Mouse (Mus musculus): Measurements from ENCODE around the gene Zcchc24. TPM values are rescaled to one million over a fixed set of nuclear protein-coding genes. Genes with fewer than 3 reads are reported as not detected.

Zcchc24 gene
- total and polyA plus RNA-seq, 2 experiments = 27.3 to 53.0 TPM

- H3K27me3 ChIP-seq (ENCODE audit: control insufficient read depth, insufficient read depth, low read length) = no peaks in the 10 kb centered on the region
- H3K79me2 ChIP-seq (ENCODE audit: control insufficient read depth, insufficient read depth, low read length) = 0 out of 2 replicates have a peak, but pooled peaks cover 6% of the 10 kb centered on the region
- no peak overlapping the region for H3K9ac ChIP-seq (ENCODE audit: low read depth, low read length)
- peak overlapping the region; percentile 60 for H3K27ac ChIP-seq (replicated peaks; ENCODE audit: insufficient read depth, low read depth, low read length)
- H3K4me3 ChIP-seq (ENCODE audit: insufficient read depth, low read depth, low read length) = peak overlapping the region; percentile 2; the same call in 1 of the 2 replicates
- H3K36me3 ChIP-seq (ENCODE audit: control insufficient read depth, insufficient read depth, low read length) = no peaks in the 10 kb centered on the region
- 36% methylated on average over 6 of the region's 6 CpGs for WGBS
- TF ChIP-seq CTCF (IDR thresholded peaks at IDR 0.05; ENCODE audit: low read depth, low read length) (no peak), POLR2A (IDR thresholded peaks at IDR 0.05; ENCODE audit: extremely low read depth, insufficient read depth, low read length) (no peak)
- H3K4me1 ChIP-seq (ENCODE audit: control insufficient read depth, insufficient read depth, low read length) = peaks cover 16% of the 10 kb centered on the region
- DNase-seq (ENCODE audit: extremely low read depth, low read depth, low spot score) = peak; percentile 89
These were observed 75.5 kb downstream of the Zcchc24 start for GRCm38 (mm10) chr14:25693271-25693887.

DNA sequence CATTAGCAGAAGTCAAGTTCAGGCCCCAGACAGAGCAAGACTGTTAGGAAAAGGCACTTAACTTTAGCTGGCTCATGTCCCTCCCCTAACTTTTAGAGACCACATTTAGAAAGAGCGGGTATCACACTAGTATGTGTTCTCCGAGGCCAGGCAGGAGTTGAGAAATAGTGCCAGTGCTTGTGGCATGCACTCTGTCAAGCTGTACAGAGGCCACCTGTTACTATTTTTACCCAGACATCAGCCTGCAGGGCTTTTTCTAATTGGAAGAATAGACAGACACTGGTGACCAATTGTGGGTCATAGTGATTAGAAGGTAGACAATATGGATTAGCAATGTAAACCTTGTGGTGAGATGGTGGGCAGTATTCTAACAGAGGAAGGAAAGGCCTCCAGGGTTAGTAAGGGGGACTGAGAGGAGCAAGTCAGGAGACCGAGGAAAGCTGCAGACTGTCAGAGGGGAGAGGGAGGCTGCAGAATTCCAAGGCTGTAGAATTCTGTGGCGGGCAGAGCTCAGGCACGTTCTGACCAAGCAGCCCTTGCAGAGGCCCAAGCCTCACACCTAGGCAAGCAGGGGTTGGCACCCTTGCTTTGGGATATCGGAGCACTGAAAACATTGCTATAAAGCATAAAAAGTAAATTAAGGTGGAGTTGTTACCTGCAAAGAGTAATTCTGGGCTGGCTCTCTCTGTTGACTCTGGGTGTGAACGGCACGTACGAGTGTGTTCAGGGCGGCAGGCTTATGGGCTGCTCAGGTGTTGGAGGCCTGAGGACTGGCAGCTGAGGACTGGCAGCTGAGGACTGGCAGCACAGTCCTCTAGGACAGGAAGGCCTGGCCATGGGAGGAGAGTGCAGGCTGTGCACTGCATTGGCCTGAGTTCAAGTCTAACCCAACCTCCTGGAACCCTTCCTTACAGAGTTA, 81.6 kb downstream of the Zcchc24 start:
- Histone ChIP-seq H3K9ac (ENCODE audit: low read depth, low read length) (no peak overlapping the region), H3K36me3 (ENCODE audit: control insufficient read depth, insufficient read depth, low read length) (no peaks in the 10 kb centered on the region)
- 74% methylated on average over 10 of the region's 10 CpGs for WGBS

DNA sequence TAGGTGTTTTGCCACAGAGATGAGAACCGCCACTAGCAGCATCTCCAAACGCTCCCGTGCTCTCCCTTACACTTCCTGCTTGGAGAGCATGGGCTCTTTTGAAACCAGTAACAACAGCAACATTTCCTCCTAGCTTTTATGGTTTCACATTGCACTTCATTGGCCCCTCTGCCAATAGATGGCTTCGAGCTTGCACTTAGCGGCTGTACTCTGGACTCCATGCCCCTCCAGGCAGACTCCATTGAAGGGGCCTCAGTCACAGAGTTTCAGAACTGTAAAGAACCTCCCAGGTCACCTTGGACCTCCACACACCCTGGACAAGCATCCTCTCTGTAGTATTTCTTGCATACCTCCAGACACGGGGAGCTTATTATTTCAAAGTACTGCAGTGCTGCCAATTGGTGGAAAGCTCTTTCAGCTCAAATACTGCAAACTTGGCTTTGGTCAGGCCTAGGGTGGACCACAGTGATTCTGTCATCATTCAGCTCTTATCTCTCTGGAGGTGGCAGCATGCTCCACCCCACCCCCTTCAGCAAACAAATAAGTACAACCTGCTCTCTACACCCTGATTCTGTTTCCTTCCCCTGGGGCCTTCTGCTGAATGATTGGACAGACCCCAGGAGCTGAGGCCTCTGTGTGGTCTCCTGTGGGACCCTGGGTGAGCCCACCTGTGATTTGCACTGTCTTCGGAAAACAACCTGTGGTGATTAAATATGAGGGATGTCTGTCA, 82.5 kb downstream of the Zcchc24 start:
- WGBS = 35% methylated on average over 7 of the region's 7 CpGs
- no peaks in the 10 kb centered on the region for H3K36me3 ChIP-seq (ENCODE audit: control insufficient read depth, insufficient read depth, low read length)
- H3K27me3 ChIP-seq (ENCODE audit: control insufficient read depth, insufficient read depth, low read length) = no peaks in the 10 kb centered on the region
- no peaks in the 10 kb centered on the region for H3K79me2 ChIP-seq (ENCODE audit: control insufficient read depth, insufficient read depth, low read length)
- H3K9ac ChIP-seq (ENCODE audit: low read depth, low read length) = no peak overlapping the region
- no peak overlapping the region for H3K4me3 ChIP-seq (ENCODE audit: insufficient read depth, low read depth, low read length)
- no peak overlapping the region for H3K27ac ChIP-seq (replicated peaks; ENCODE audit: insufficient read depth, low read depth, low read length)
- no peak for TF ChIP-seq CTCF (IDR thresholded peaks at IDR 0.05; ENCODE audit: low read depth, low read length)
- TF ChIP-seq POLR2A (IDR thresholded peaks at IDR 0.05; ENCODE audit: extremely low read depth, insufficient read depth, low read length) = no peak
- DNase-seq (ENCODE audit: extremely low read depth, low read depth, low spot score) = peak; percentile 92
- H3K4me1 ChIP-seq (ENCODE audit: control insufficient read depth, insufficient read depth, low read length) = no peaks in the 10 kb centered on the region

More for the DNA sequence above, 81.6 kb downstream of the Zcchc24 start:
- H3K27me3 ChIP-seq (ENCODE audit: control insufficient read depth, insufficient read depth, low read length) = no peaks in the 10 kb centered on the region
- no peak overlapping the region for H3K27ac ChIP-seq (replicated peaks; ENCODE audit: insufficient read depth, low read depth, low read length)
- no peak overlapping the region for H3K4me3 ChIP-seq (ENCODE audit: insufficient read depth, low read depth, low read length)
- H3K79me2 ChIP-seq (ENCODE audit: control insufficient read depth, insufficient read depth, low read length) = no peaks in the 10 kb centered on the region
- TF ChIP-seq POLR2A (IDR thresholded peaks at IDR 0.05; ENCODE audit: extremely low read depth, insufficient read depth, low read length) (no peak), CTCF (IDR thresholded peaks at IDR 0.05; ENCODE audit: low read depth, low read length) (no peak)
- no peaks in the 10 kb centered on the region for H3K4me1 ChIP-seq (ENCODE audit: control insufficient read depth, insufficient read depth, low read length)
- peak; percentile 82 for DNase-seq (ENCODE audit: extremely low read depth, low read depth, low spot score)

GRCm38 (mm10) chr14:25682020-25682419, 86.8 kb downstream of the Zcchc24 start:
- TF ChIP-seq POLR2A (IDR thresholded peaks at IDR 0.05; ENCODE audit: extremely low read depth, insufficient read depth, low read length) (no peak), CTCF (IDR thresholded peaks at IDR 0.05; ENCODE audit: low read depth, low read length) (no peak)
- no peaks in the 10 kb centered on the region for H3K79me2 ChIP-seq (ENCODE audit: control insufficient read depth, insufficient read depth, low read length)
- no peak for DNase-seq (ENCODE audit: extremely low read depth, low read depth, low spot score)
- H3K27ac ChIP-seq (replicated peaks; ENCODE audit: insufficient read depth, low read depth, low read length) = no peak overlapping the region
- no peak overlapping the region for H3K4me3 ChIP-seq (ENCODE audit: insufficient read depth, low read depth, low read length)
- H3K27me3 ChIP-seq (ENCODE audit: control insufficient read depth, insufficient read depth, low read length) = no peaks in the 10 kb centered on the region
- no peak overlapping the region for H3K9ac ChIP-seq (ENCODE audit: low read depth, low read length)
- no peaks in the 10 kb centered on the region for H3K36me3 ChIP-seq (ENCODE audit: control insufficient read depth, insufficient read depth, low read length)
- WGBS = 84% methylated on average over 6 of the region's 6 CpGs
- no peaks in the 10 kb centered on the region for H3K4me1 ChIP-seq (ENCODE audit: control insufficient read depth, insufficient read depth, low read length)

DNA sequence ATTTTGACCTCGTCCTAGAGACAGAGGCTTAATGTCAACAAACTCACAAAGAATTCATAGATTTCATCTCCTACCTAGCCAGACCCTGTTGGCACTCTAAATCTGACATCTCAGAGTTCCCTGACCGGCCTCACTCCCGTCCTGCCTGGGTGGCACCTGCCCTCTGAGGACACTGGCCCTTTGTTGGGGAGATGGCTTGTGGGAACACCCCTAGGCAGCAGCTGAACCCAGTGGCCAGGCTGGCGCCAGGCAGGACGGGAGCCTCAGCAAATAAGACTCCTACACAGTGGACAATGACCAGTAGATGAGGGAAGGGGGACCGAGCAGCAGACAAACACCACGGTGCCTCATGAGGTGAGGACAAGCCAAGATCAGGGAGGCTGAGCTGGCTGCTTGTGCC, 89.2 kb downstream of the Zcchc24 start:
- DNase-seq (ENCODE audit: extremely low read depth, low read depth, low spot score) = peak; percentile 19
- no peak for TF ChIP-seq POLR2A (IDR thresholded peaks at IDR 0.05; ENCODE audit: extremely low read depth, insufficient read depth, low read length)
- TF ChIP-seq CTCF (IDR thresholded peaks at IDR 0.05; ENCODE audit: low read depth, low read length) = no peak
- Histone ChIP-seq H3K79me2 (ENCODE audit: control insufficient read depth, insufficient read depth, low read length) (no peaks in the 10 kb centered on the region), H3K27ac (replicated peaks; ENCODE audit: insufficient read depth, low read depth, low read length) (no peak overlapping the region), H3K36me3 (ENCODE audit: control insufficient read depth, insufficient read depth, low read length) (no peaks in the 10 kb centered on the region), H3K27me3 (ENCODE audit: control insufficient read depth, insufficient read depth, low read length) (no peaks in the 10 kb centered on the region), H3K9ac (ENCODE audit: low read depth, low read length) (no peak overlapping the region), H3K4me1 (ENCODE audit: control insufficient read depth, insufficient read depth, low read length) (no peaks in the 10 kb centered on the region), H3K4me3 (ENCODE audit: insufficient read depth, low read depth, low read length) (no peak overlapping the region)
- WGBS = 21% methylated on average over 7 of the region's 7 CpGs
